Mouse (Mus musculus) liver, embryonic 13.5 days (tissue): ENCODE data around the gene BC051019. TPM values are rescaled to one million over a fixed set of nuclear protein-coding genes. Genes with fewer than 3 reads are reported as not detected.

Experiments
- ATAC-seq: fragments of 200-750 bp; cut with Nextera tagmentation; 2 replicates; pipeline ENCODE4 v1.8.0; 2017; ENCODE audit warnings: low read depth, mild to moderate bottlenecking, moderate number of reproducible peaks, moderate library complexity
- DNase-seq: peaks from one replicate; pipeline ENCODE4 v3.0.0; 2022
- H3K27ac ChIP-seq: fragments of 300-500 bp; sonication (generic); 2 replicates; pipeline ENCODE4 v1.5.1; 2015; ENCODE audit warnings: moderate library complexity, mild to moderate bottlenecking, inconsistent platforms
- H3K27me3 ChIP-seq: fragments of 300-500 bp; sonication (generic); 2 replicates; pipeline ENCODE4 v1.6.1; 2015; ENCODE audit warnings: mild to moderate bottlenecking, inconsistent platforms
- H3K36me3 ChIP-seq: fragments of 300-500 bp; sonication (generic); 2 replicates; pipeline ENCODE4 v1.6.1; 2015; ENCODE audit warnings: mild to moderate bottlenecking, inconsistent platforms
- H3K4me1 ChIP-seq: fragments of 300-500 bp; sonication (generic); replicated peaks from 2 replicates; pipeline ENCODE4 v1.6.1; 2015; ENCODE audit warnings: inconsistent platforms
- H3K4me2 ChIP-seq: fragments of 300-500 bp; sonication (generic); 2 replicates; pipeline ENCODE4 v1.6.1; 2015; ENCODE audit warnings: inconsistent platforms, mild to moderate bottlenecking, moderate library complexity
- H3K4me3 ChIP-seq: fragments of 300-500 bp; sonication (generic); replicated peaks from 2 replicates; pipeline ENCODE4 v1.5.1; 2015; ENCODE audit warnings: mild to moderate bottlenecking, inconsistent platforms
- H3K9ac ChIP-seq: fragments of 300-500 bp; sonication (generic); 2 replicates; pipeline ENCODE4 v1.6.1; 2015; ENCODE audit warnings: mild to moderate bottlenecking, inconsistent platforms
- H3K9me3 ChIP-seq: fragments of 300-500 bp; sonication (generic); replicated peaks from 2 replicates; pipeline ENCODE4 v1.6.1; 2016; ENCODE audit warnings: inconsistent platforms
- WGBS: fragments of 180-500 bp; shearing (Covaris S2); methylation state at CpG from one replicate; pipeline ENCODE4 v1.1.7; 2015; ENCODE audit not compliant: insufficient replicate concordance; 5-methylcytosine and 5-hydroxymethylcytosine counted together
- polyA plus RNA-seq: library from polyadenylated mRNA; unstranded; fragments of >200 nt; fragmentation: Nextera tagmentation; extraction: Ambion mirVana; gene quantifications from 2 replicates; pipeline ENCODE4 v1.2.1, GENCODE M21; 2015

The BC051019 gene
- polyA plus RNA-seq, 1 experiment from 2014 or later: 0.08 TPM

GRCm38 (mm10) chr7:109680879-109681278 is 42.8 kb downstream of the BC051019 start:
- no peak for ATAC-seq
- no peak overlapping the region for H3K4me3 ChIP-seq
- no peak overlapping the region for H3K27ac ChIP-seq
- H3K36me3 ChIP-seq: no peaks in the 10 kb centered on the region
- no peak overlapping the region for H3K9ac ChIP-seq
- H3K9me3 ChIP-seq: no peaks in the 10 kb centered on the region
- H3K4me1 ChIP-seq: no peaks in the 10 kb centered on the region
- WGBS: 81% methylated on average over 1 of the region's 1 CpGs
- no peaks in the 10 kb centered on the region for H3K27me3 ChIP-seq
- no peak overlapping the region for H3K4me2 ChIP-seq
- no peak for DNase-seq

- Histone ChIP-seq H3K9me3 (no peaks in the 10 kb centered on the region), H3K4me1 (no peaks in the 10 kb centered on the region), H3K4me2 (no peak overlapping the region), H3K36me3 (no peaks in the 10 kb centered on the region), H3K9ac (no peak overlapping the region), H3K27ac (no peak overlapping the region), H3K4me3 (no peak overlapping the region), H3K27me3 (no peaks in the 10 kb centered on the region)
- ATAC-seq (no peak), DNase-seq (no peak)
- 69% methylated on average over 2 of the region's 2 CpGs for WGBS
Measured at GRCm38 (mm10) chr7:109680284-109680683, 43.4 kb downstream of the BC051019 start.

- DNase-seq: no peak
- Histone ChIP-seq H3K9ac (no peak overlapping the region), H3K36me3 (no peaks in the 10 kb centered on the region), H3K27ac (no peak overlapping the region), H3K4me2 (no peak overlapping the region), H3K27me3 (peaks cover 11% of the 10 kb centered on the region; the same call in 1 of the 2 replicates), H3K9me3 (no peaks in the 10 kb centered on the region), H3K4me3 (no peak overlapping the region), H3K4me1 (peaks cover 26% of the 10 kb centered on the region)
- ATAC-seq: no peak
- 66% methylated on average over 4 of the region's 4 CpGs for WGBS
Measured at GRCm38 (mm10) chr7:109674944-109675628, 48.6 kb downstream of the BC051019 start.

- Histone ChIP-seq H3K36me3 (no peaks in the 10 kb centered on the region), H3K9ac (peak overlapping the region; percentile 78), H3K9me3 (no peaks in the 10 kb centered on the region), H3K27ac (peak overlapping the region; percentile 74), H3K27me3 (peaks cover 14% of the 10 kb centered on the region; the same call in 1 of the 2 replicates), H3K4me2 (peak overlapping the region; percentile 82), H3K4me3 (peak overlapping the region; percentile 65), H3K4me1 (peaks cover 29% of the 10 kb centered on the region)
- peak; percentile 87 for ATAC-seq
- WGBS: 6% methylated on average over 33 of the region's 44 CpGs
- peak; percentile 38 for DNase-seq
Measured at GRCm38 (mm10) chr7:109671581-109672471, 51.8 kb downstream of the BC051019 start.

- 68% methylated on average over 5 of the region's 5 CpGs for WGBS
- ATAC-seq (no peak), DNase-seq (no peak)
- no peak overlapping the region for H3K27ac ChIP-seq
- H3K9me3 ChIP-seq: no peaks in the 10 kb centered on the region
- H3K4me2 ChIP-seq: 0 out of 2 replicates have a peak overlapping the region, but pooled peaks have one; percentile 17
- peaks cover 14% of the 10 kb centered on the region; the same call in 1 of the 2 replicates for H3K27me3 ChIP-seq
- H3K9ac ChIP-seq: no peak overlapping the region
- no peaks in the 10 kb centered on the region for H3K36me3 ChIP-seq
- peaks cover 29% of the 10 kb centered on the region for H3K4me1 ChIP-seq
- H3K4me3 ChIP-seq: no peak overlapping the region
Measured at GRCm38 (mm10) chr7:109669426-109670170, 54.1 kb downstream of the BC051019 start.

GRCm38 (mm10) chr7:109666664-109667063 is 57.0 kb downstream of the BC051019 start:
- Histone ChIP-seq H3K4me3 (no peak overlapping the region), H3K36me3 (no peaks in the 10 kb centered on the region), H3K27ac (no peak overlapping the region), H3K9ac (no peak overlapping the region), H3K27me3 (peaks cover 8% of the 10 kb centered on the region; the same call in 1 of the 2 replicates), H3K4me1 (peaks cover 18% of the 10 kb centered on the region), H3K4me2 (no peak overlapping the region), H3K9me3 (no peaks in the 10 kb centered on the region)
- no peak for DNase-seq
- no peak for ATAC-seq
- WGBS: 62% methylated on average over 5 of the region's 5 CpGs

- Histone ChIP-seq H3K4me3 (no peak overlapping the region), H3K27me3 (no peaks in the 10 kb centered on the region), H3K9me3 (no peaks in the 10 kb centered on the region), H3K9ac (no peak overlapping the region), H3K4me1 (peaks cover 30% of the 10 kb centered on the region), H3K36me3 (no peaks in the 10 kb centered on the region), H3K4me2 (no peak overlapping the region), H3K27ac (no peak overlapping the region)
- no peak for ATAC-seq
- 71% methylated on average over 4 of the region's 4 CpGs for WGBS
- DNase-seq: no peak
Measured at GRCm38 (mm10) chr7:109662626-109663025, 61.0 kb downstream of the BC051019 start.

Other genes with a start within 250 kb of the BC051019 start
- 0.01 TPM in 2 replicates for gene Trim66, start 215.7 kb downstream of the BC051019 start, polyA plus RNA-seq
- gene Rpl27a, start 204.7 kb downstream of the BC051019 start, polyA plus RNA-seq: 112 and 118 TPM in 2 replicates
- gene St5, start 20.2 kb downstream of the BC051019 start, polyA plus RNA-seq: 16.5 and 20.3 TPM in 2 replicates
- 51.9 and 53.3 TPM in 2 replicates for gene Akip1, start 20.2 kb downstream of the BC051019 start, polyA plus RNA-seq
- not detected in 2 replicates for gene Ascl3, start 7.9 kb upstream of the BC051019 start, polyA plus RNA-seq
- gene Tmem9b, start 29.0 kb upstream of the BC051019 start, polyA plus RNA-seq: 40.8 and 42.6 TPM in 2 replicates
- gene Nrip3, start 58.2 kb upstream of the BC051019 start, polyA plus RNA-seq: 0.44 and 0.67 TPM in 2 replicates
- gene Scube2, start 141.8 kb upstream of the BC051019 start, polyA plus RNA-seq: 0.06 and 0.14 TPM in 2 replicates
- gene Dennd5a, start 236.6 kb upstream of the BC051019 start, polyA plus RNA-seq: 6.7 TPM in 2 replicates